Mouse (Mus musculus) heart, postnatal 0 days (tissue): Measurements from ENCODE around the gene Gm28051.

Experiments used
- CTCF ChIP-seq: IDR thresholded peaks from 2 replicates; pipeline ENCODE4 v1.5.1; 2016; ENCODE audit warnings: antibody characterized with exemption, control low read depth, low read depth
- EP300 ChIP-seq: IDR thresholded peaks from 2 replicates; pipeline ENCODE4 v1.6.1; 2016; ENCODE audit warnings: antibody characterized with exemption, low read depth

DNA sequence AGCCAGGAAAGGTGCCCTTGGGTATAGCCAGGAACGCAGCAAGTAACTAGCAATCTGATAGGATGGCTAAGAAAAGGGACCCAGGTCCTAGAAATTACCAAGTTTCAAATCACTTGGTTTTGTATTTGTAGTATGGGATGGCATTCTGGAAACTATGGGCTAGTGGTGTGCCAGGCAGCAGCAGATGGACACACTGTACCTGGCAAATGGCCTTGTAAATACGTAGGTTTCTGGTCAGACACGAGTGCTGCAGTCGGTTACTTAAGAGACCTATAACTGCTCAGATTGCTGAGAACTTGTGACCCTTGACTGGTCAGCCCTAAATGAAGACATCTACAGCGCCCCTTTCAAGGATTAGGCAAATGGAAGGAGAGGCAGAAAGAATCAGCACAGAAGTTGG, 20.6 kb upstream of the Gm28051 start:
- no peak for TF ChIP-seq CTCF
- no peak for TF ChIP-seq EP300
